Mouse (Mus musculus): ENCODE measurements around the gene Syt7. TPM values are rescaled to one million over a fixed set of nuclear protein-coding genes. Genes with fewer than 3 reads are reported as not detected.

Syt7 gene
- polyA plus RNA-seq, 1 experiment from 2014 or later: 10.3 TPM

DNA sequence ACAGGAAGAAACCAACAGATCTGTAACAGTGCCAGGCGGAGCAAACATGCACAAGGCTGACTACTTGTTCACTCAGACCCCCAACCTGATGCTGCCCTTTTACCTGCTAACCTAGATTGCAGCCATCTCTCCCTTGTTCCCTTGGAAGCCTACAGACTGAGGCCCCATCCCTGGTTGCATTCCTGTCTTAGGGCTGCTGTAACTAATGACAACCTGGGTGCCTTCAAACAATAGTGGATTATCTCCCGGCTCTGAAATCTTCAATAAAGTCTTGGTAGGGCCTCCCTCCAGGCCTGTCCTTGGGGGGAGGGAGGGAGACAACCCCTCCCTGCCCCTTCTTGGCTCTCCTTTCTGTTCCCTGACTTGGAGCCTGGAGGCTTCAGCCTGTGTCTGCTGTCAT is 34.1 kb upstream of the Syt7 start:
- H3K27me3 ChIP-seq (replicated peaks; ENCODE audit: control insufficient read depth, insufficient read depth, low read length): no peaks in the 10 kb centered on the region
- no peaks in the 10 kb centered on the region for H3K36me3 ChIP-seq (ENCODE audit: control insufficient read depth, insufficient read depth, low read length)
- ATAC-seq: peak; percentile 61
- WGBS: 48% methylated on average over 2 of the region's 2 CpGs
- no peak overlapping the region for H3K4me3 ChIP-seq (ENCODE audit: low read length)
- H3K9me3 ChIP-seq (ENCODE audit: control insufficient read depth, low read length): no peaks in the 10 kb centered on the region
- H3K27ac ChIP-seq (ENCODE audit: low read depth, low read length): no peak overlapping the region
- no peak overlapping the region for H3K9ac ChIP-seq (ENCODE audit: low read depth, low read length)
- H3K4me2 ChIP-seq (ENCODE audit: low read length): no peak overlapping the region
- H3K4me1 ChIP-seq (ENCODE audit: control insufficient read depth, insufficient read depth, low read depth, low read length): peaks cover 5% of the 10 kb centered on the region; the same call in 1 of the 2 replicates

DNA sequence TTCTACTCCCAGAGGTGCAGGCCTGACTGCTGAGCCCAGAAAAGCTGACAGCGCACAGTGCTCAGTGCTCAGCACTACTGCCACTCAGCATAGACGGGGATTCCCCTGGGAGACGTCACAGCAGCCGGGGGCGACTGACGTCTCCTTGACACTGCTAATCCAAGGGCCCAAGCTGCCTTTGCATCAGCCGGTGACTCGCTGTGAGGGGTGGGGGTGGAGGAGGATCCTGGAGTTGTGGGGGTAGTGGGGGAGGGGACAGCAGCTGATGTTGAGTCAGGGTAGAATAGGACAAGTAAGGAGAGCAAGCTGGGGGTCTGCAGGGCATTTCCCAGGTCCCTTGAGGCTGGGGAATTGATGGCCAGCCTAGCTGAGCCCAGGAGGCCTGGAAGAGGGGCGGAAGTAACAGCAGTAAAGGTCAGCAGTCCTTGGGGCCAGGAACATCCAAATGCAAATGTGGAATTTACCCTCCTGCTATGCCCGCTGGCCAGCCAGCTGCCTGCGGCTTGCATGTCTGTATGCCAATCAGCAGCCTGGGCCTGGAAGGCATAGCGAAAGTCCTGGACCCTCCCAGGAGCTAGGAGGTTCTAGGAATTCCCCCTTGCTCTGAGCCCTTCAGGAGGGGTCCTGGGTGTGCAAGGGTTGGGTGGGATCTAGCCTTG is 31.9 kb upstream of the Syt7 start:
- WGBS: 12% methylated on average over 12 of the region's 12 CpGs
- Histone ChIP-seq H3K4me2 (ENCODE audit: low read length) (no peak overlapping the region), H3K36me3 (ENCODE audit: control insufficient read depth, insufficient read depth, low read length) (no peaks in the 10 kb centered on the region), H3K4me3 (ENCODE audit: low read length) (no peak overlapping the region), H3K4me1 (ENCODE audit: control insufficient read depth, insufficient read depth, low read depth, low read length) (peaks cover 5% of the 10 kb centered on the region; the same call in 1 of the 2 replicates), H3K9me3 (ENCODE audit: control insufficient read depth, low read length) (no peaks in the 10 kb centered on the region), H3K27me3 (replicated peaks; ENCODE audit: control insufficient read depth, insufficient read depth, low read length) (no peaks in the 10 kb centered on the region), H3K9ac (ENCODE audit: low read depth, low read length) (no peak overlapping the region), H3K27ac (ENCODE audit: low read depth, low read length) (no peak overlapping the region)
- 0 out of 2 replicates have a peak, but pooled peaks have one; percentile 10 for ATAC-seq

DNA sequence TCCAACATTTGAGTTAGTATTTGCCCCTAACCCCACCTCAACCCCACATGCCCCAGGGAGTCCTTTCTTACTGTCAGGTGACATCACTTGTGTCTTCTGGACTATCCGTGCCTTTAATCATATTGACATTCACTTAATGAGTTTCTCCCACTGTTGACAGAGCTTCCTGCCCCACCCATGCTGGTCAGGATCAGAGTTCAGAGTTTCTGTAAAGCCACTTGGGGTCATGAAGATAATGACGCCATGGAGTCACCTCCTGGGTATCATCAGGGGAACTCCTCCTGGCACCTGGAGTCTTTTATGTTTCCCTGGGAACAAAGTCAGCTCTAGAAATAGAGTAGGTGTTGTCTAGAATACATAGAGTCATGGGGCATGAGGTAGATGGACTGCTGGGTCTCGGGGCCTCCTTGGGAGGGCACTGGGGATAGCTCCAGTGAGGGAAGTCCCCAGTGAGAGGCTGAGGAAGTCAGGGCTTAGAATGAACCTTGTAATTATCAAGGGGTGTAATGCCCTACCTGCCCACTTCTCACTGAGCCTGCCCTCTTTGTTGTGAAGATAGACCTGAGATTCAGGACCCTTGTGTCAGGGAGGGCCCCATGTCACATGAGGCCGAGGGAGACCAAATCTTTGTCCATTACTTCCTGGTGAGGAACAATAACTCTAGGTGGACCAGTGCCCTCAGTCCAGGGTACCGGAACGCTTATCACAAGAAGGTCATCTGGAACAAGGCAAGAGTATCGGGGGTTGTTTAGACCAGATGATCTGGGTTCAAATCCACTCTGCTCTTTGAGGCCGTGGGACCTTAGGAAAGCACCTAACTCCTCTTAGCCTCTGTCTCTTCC is 29.6 kb upstream of the Syt7 start:
- ATAC-seq: no peak
- no peaks in the 10 kb centered on the region for H3K9me3 ChIP-seq (ENCODE audit: control insufficient read depth, low read length)
- no peaks in the 10 kb centered on the region for H3K36me3 ChIP-seq (ENCODE audit: control insufficient read depth, insufficient read depth, low read length)
- no peak overlapping the region for H3K9ac ChIP-seq (ENCODE audit: low read depth, low read length)
- no peak overlapping the region for H3K4me2 ChIP-seq (ENCODE audit: low read length)
- H3K4me3 ChIP-seq (ENCODE audit: low read length): no peak overlapping the region
- peaks cover 5% of the 10 kb centered on the region; the same call in 1 of the 2 replicates for H3K4me1 ChIP-seq (ENCODE audit: control insufficient read depth, insufficient read depth, low read depth, low read length)
- H3K27ac ChIP-seq (ENCODE audit: low read depth, low read length): no peak overlapping the region
- WGBS: 91% methylated on average over 8 of the region's 8 CpGs
- H3K27me3 ChIP-seq (replicated peaks; ENCODE audit: control insufficient read depth, insufficient read depth, low read length): no peaks in the 10 kb centered on the region

DNA sequence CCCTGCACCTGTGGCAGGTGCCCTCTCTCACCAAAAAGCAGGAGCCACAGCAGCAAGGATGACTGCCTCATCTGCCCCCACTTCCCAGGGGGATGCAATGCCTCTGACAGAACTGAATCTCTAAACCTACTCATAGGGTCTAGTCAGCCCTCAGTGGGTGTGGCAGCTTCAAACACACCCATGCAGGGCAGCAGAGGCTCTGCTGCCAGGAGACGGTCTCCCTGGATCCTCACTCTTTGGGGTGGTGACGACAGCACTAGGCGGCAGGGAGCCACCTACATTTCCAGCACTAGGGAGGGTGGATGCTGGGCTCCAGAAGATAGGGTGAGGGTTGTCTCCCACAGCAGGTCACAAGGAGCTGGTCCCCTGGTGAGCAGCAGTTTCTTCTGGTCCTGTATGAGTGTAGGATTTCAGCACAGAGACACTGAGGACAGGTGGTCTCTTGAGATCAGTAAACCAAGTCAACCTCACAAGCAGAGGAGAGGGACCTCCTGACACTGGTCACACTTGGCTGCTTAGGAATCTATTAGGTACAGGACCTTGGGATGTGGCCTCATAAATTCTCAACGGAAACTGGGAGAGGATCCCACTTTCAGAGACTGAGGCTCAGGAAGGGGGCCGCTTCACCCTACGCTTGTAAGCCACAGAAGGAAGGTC is 26.3 kb upstream of the Syt7 start:
- no peaks in the 10 kb centered on the region for H3K9me3 ChIP-seq (ENCODE audit: control insufficient read depth, low read length)
- H3K36me3 ChIP-seq (ENCODE audit: control insufficient read depth, insufficient read depth, low read length): no peaks in the 10 kb centered on the region
- no peaks in the 10 kb centered on the region for H3K4me1 ChIP-seq (ENCODE audit: control insufficient read depth, insufficient read depth, low read depth, low read length)
- H3K4me2 ChIP-seq (ENCODE audit: low read length): no peak overlapping the region
- H3K27me3 ChIP-seq (replicated peaks; ENCODE audit: control insufficient read depth, insufficient read depth, low read length): no peaks in the 10 kb centered on the region
- no peak overlapping the region for H3K9ac ChIP-seq (ENCODE audit: low read depth, low read length)
- WGBS: 72% methylated on average over 6 of the region's 6 CpGs
- no peak overlapping the region for H3K27ac ChIP-seq (ENCODE audit: low read depth, low read length)
- H3K4me3 ChIP-seq (ENCODE audit: low read length): no peak overlapping the region
- no peak for ATAC-seq

DNA sequence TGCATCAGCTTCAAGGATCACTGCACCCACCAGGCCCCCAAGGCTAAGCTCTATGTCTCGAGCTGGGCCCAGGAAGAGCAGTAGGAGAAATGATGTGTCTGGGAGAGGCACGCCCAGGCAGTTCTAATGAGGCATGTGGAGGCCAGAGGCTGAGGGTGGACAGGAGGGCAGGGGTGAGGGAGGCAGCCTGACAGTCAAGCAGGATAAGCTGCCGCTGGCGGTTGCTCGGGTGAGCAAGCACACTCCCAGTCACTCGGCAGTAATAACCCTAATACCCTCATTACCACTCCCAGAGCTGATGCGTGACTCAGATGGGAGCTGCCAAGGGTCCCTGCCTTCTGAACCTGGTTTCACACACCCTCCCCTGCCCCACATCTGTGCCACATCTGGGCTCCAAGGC is 25.0 kb upstream of the Syt7 start:
- no peak overlapping the region for H3K4me3 ChIP-seq (ENCODE audit: low read length)
- no peak for ATAC-seq
- 15% methylated on average over 7 of the region's 7 CpGs for WGBS
- H3K9ac ChIP-seq (ENCODE audit: low read depth, low read length): no peak overlapping the region
- no peaks in the 10 kb centered on the region for H3K36me3 ChIP-seq (ENCODE audit: control insufficient read depth, insufficient read depth, low read length)
- no peaks in the 10 kb centered on the region for H3K9me3 ChIP-seq (ENCODE audit: control insufficient read depth, low read length)
- H3K27me3 ChIP-seq (replicated peaks; ENCODE audit: control insufficient read depth, insufficient read depth, low read length): no peaks in the 10 kb centered on the region
- H3K4me1 ChIP-seq (ENCODE audit: control insufficient read depth, insufficient read depth, low read depth, low read length): no peaks in the 10 kb centered on the region
- no peak overlapping the region for H3K4me2 ChIP-seq (ENCODE audit: low read length)
- H3K27ac ChIP-seq (ENCODE audit: low read depth, low read length): no peak overlapping the region

DNA sequence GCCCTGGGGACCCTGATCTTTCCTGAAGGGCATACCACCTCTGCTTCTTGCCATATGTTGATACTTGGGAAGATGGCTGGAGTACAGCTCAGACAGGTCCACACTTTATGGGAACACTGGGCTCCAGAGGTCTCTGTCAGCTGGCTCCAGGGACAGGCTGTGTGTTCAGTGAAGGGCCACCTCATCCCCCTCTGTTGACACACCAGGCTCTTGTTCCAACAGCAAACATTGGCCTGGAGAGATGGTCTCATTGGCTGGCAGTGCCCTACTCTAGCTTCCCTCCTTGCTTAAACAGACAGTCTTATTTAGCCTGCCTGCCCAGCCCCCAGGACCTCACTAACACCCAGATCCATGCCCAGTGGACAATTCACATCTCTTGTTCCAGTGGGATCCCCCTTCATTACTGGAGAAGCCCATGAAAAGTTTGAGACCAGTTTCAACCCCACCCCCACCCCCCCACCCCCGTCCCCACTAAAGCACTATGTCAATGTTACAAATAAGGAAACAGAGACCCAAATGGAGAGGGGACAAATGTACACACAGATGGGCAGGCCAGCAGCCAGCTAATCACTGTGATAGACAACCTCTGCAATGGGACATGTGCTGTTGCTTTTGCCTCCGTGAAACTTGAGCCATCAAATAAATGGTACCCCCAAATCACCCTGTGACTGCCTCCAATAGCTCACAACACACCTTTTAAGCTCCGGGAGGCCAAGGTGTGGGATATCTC is 22.6 kb upstream of the Syt7 start:
- Histone ChIP-seq H3K9me3 (ENCODE audit: control insufficient read depth, low read length) (no peaks in the 10 kb centered on the region), H3K4me3 (ENCODE audit: low read length) (no peak overlapping the region), H3K4me1 (ENCODE audit: control insufficient read depth, insufficient read depth, low read depth, low read length) (no peaks in the 10 kb centered on the region), H3K9ac (ENCODE audit: low read depth, low read length) (no peak overlapping the region), H3K27me3 (replicated peaks; ENCODE audit: control insufficient read depth, insufficient read depth, low read length) (no peaks in the 10 kb centered on the region), H3K36me3 (ENCODE audit: control insufficient read depth, insufficient read depth, low read length) (no peaks in the 10 kb centered on the region), H3K4me2 (ENCODE audit: low read length) (no peak overlapping the region), H3K27ac (ENCODE audit: low read depth, low read length) (no peak overlapping the region)
- no peak for ATAC-seq
- 68% methylated on average over 3 of the region's 3 CpGs for WGBS

DNA sequence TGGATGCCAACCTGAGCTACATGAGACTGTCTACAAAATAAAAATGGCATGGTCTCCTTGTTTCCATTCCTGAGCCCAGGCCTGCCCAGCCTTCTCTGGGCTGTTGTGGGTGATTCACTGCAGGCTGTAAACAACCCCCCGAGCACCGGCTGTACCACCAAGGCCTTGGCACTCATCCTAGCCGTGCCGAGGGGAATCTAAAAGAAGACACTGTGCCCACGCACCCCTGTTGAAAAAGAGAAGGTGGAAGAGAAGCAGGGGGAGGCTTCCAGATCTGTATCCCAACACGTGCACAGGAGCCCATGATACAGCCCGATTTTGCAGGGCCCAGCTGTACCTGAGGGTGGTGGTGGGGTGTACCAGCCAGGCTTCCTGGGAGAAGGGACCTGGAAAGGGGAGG is 21.1 kb upstream of the Syt7 start:
- Histone ChIP-seq H3K4me3 (ENCODE audit: low read length) (no peak overlapping the region), H3K27me3 (replicated peaks; ENCODE audit: control insufficient read depth, insufficient read depth, low read length) (no peaks in the 10 kb centered on the region), H3K4me1 (ENCODE audit: control insufficient read depth, insufficient read depth, low read depth, low read length) (no peaks in the 10 kb centered on the region), H3K4me2 (ENCODE audit: low read length) (no peak overlapping the region), H3K36me3 (ENCODE audit: control insufficient read depth, insufficient read depth, low read length) (no peaks in the 10 kb centered on the region), H3K27ac (ENCODE audit: low read depth, low read length) (no peak overlapping the region), H3K9me3 (ENCODE audit: control insufficient read depth, low read length) (no peaks in the 10 kb centered on the region), H3K9ac (ENCODE audit: low read depth, low read length) (no peak overlapping the region)
- WGBS: 86% methylated on average over 7 of the region's 7 CpGs
- ATAC-seq: no peak

DNA sequence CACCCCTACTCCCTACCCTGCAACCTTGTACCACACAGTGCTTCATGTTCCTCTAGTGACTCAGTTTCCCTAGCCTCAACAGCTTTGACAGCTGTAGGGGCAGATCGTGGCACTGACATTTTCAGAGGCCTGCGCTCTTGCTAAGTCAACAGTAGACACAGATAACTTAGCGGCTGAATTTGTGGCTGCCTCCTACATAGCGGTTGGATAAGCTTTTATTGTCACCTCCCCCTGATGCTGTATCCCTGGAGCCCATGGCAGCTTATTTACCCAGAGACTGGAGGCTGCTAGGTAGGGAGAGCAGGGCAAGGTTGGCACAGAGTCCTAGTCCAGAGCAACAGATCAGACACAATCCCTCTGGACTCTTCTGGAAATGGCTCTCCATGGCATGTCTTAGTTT is 19.0 kb upstream of the Syt7 start:
- no peak for ATAC-seq
- Histone ChIP-seq H3K27ac (ENCODE audit: low read depth, low read length) (no peak overlapping the region), H3K4me2 (ENCODE audit: low read length) (no peak overlapping the region), H3K36me3 (ENCODE audit: control insufficient read depth, insufficient read depth, low read length) (no peaks in the 10 kb centered on the region), H3K9ac (ENCODE audit: low read depth, low read length) (no peak overlapping the region), H3K27me3 (replicated peaks; ENCODE audit: control insufficient read depth, insufficient read depth, low read length) (no peaks in the 10 kb centered on the region), H3K9me3 (ENCODE audit: control insufficient read depth, low read length) (no peaks in the 10 kb centered on the region), H3K4me3 (ENCODE audit: low read length) (no peak overlapping the region), H3K4me1 (ENCODE audit: control insufficient read depth, insufficient read depth, low read depth, low read length) (no peaks in the 10 kb centered on the region)
- 88% methylated on average over 4 of the region's 4 CpGs for WGBS

DNA sequence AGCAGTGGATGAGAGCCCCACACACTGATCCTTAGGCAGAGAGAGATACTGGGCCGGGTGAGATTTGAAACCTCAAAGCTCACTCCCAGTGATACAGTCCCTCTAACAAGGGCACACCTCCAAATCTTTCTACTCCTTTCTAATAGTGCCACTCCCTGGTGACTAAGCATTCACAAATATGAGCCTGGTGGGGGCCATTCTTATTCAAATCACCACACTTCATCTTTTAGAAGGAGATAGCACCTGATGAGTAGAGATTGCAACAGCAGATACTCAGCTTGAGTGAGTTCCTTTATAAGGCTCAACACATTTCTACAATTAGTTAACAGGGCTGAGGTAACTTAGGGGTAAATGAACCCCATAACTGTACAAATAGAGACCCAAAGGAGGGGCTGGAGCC is 15.7 kb upstream of the Syt7 start:
- no peak overlapping the region for H3K4me2 ChIP-seq (ENCODE audit: low read length)
- WGBS: 50% methylated on average over 1 of the region's 1 CpGs
- no peaks in the 10 kb centered on the region for H3K9me3 ChIP-seq (ENCODE audit: control insufficient read depth, low read length)
- no peak overlapping the region for H3K4me3 ChIP-seq (ENCODE audit: low read length)
- no peak overlapping the region for H3K27ac ChIP-seq (ENCODE audit: low read depth, low read length)
- H3K27me3 ChIP-seq (replicated peaks; ENCODE audit: control insufficient read depth, insufficient read depth, low read length): no peaks in the 10 kb centered on the region
- ATAC-seq: no peak
- no peaks in the 10 kb centered on the region for H3K4me1 ChIP-seq (ENCODE audit: control insufficient read depth, insufficient read depth, low read depth, low read length)
- H3K36me3 ChIP-seq (ENCODE audit: control insufficient read depth, insufficient read depth, low read length): no peaks in the 10 kb centered on the region
- H3K9ac ChIP-seq (ENCODE audit: low read depth, low read length): no peak overlapping the region

All from hindbrain, embryonic 16.5 days (tissue).